Mouse (Mus musculus): ENCODE results near the gene Ddo.

Ddo gene

DNA sequence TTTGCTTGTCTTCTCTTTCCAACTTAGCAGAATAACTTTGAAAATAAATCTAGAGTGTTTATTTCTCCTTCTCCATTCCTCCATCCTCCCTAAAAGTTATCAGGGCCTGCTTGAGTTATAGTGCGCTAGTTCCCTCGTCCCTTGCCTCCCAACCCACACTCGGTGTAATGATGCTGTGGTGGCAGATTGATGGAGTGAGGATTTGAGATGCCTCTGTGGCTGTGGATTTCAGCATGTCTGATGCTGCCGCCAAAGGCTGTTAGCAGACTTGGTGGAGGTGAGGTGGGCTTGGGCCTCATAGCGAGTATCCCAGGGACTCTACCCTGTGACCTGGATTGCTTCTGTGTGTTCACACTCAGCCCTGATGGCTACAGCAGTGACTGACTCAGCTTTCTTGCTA is 91.1 kb downstream of the Ddo start:
- no peak for DNase-seq

DNA sequence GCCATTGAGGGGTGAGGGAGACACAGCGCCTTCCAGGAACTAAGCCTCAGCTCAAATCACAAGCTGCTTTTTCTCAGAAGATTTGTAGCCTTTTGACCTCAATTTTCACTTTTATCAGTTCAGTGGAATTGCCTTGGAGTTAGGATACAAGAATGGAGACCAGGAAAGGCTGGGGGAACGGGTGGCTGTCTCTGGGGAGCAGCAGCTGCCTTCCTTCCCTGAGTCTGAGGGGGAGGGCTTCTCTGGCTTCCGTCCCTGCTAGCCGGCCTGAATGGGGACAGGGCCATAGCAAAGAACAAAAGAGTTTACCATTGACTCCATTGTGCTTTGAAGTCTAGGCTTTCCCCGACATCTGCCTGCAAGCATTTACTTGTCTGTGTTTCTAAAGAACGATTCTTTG is 94.5 kb downstream of the Ddo start:
- DNase-seq = no peak

DNA sequence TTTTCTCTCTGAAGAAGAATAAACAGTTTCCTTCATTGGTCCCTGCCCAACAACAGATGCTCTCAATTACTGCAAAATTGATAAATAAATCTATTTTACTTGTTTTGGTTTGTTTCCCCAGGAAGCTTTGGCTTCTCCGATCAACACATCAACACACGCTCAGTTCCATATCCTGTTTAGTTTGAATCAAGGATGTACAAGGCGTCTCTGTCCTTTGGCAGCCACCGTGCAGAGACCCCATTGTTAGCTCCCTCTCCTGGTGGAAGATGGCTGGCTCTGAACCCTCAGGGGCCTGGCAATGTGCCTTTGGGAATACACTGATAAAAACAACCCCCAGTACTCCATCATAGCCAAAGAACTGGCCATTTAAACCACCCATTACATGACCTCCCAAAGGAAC is 95.3 kb downstream of the Ddo start:
- DNase-seq = no peak

DNA sequence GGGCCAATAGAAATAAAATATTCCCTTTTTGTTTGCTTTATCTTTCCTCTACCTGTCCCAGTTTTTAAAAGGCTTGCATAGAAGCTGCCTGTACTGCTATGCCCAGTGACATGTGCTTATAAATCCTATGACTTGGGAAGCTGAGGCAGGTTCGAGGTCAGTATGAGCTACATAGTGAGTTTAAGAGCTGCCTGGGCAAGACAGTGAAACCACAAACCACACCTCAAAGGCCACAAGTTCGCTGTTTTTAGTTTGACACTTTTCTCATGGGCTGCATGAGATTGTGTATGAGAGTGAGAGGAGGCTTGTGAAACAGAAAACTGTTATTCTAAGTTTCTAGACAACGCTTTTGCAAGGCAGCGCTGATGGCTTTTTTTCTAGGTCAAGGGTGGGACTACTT is 95.7 kb downstream of the Ddo start:
- DNase-seq = no peak

DNA sequence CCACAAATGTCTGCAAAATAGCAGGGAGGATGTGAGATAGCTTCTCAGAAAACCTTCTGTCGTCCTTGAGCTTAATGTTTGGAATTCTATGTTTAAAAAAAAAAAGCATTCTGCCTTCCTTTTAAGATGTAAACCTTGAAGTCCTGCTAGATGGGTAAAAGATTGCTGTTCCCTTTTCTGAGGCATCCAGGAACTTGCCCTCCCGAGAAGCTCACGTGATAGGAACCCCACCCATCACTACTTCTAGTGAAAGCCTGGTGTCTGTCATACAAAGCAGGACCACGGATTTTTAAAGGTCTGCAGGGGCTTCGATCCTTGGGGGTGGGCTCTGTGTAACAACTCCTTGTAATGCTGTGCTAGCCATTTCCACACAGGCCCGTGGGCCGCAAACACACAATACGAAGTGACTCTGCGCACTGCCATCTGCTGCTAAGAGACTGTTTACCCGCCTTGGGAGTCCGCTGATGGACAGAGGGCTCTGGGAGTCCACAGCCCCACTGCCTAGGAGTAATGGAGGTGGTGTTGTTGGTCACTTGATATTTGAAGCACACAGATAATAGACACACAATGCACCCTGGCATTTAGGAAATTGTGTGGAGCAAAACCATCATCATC is 96.6 kb downstream of the Ddo start:
- DNase-seq = no peak

DNA sequence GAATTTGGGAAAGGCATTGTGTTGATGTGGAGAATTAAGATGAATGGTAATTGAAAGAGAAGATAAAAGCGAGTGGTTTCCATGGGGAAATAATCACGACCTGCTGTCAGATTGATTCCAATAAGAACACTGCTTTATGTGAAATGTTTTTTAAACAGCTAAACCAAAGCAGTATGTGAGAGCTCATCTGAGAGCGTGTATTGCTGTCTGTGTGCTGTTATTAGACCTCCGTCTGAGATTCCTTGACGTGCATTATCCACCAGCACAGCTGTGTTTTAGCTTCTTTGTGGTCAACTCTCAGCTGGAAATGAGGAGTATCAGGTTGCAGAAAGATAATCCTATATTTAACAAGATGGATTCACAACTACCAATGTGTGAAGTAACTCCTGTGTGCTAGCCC is 97.2 kb downstream of the Ddo start:
- DNase-seq = no peak

DNA sequence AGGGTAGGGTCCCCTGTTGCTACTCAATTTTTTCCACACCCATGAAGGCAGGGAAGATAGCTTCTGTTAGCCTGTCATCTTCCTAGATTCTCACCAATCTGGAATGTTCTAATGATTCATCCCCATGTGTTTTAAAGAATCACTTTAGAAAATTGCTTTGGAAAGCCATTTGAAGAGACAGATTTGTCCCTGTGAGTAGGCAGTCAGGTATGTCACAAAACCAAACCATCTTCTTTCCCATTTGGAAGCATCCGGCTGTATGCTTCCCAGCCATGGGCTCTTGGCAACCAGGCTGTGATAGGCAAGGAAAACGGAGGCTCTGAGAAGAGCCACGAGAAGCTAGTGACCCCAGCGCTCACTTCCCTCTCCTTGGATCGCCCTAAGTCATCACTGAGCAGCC is 100.4 kb downstream of the Ddo start:
- DNase-seq = no peak

Data from right cerebral cortex, postnatal 4 days (tissue).